Mouse (Mus musculus) bone marrow macrophage, adult 2 months (primary cell): ENCODE data around the gene Map3k20.

Experiments
- CTCF ChIP-seq: IDR thresholded peaks from 2 replicates; pipeline ENCODE4 v1.5.1; 2012; ENCODE audit warnings: low read depth, mild to moderate bottlenecking, low read length, moderate library complexity
- POLR2A ChIP-seq: IDR thresholded peaks from 2 replicates; pipeline ENCODE4 v1.6.1; 2012; ENCODE audit warnings: mild to moderate bottlenecking, low read depth, low read length, borderline replicate concordance

DNA sequence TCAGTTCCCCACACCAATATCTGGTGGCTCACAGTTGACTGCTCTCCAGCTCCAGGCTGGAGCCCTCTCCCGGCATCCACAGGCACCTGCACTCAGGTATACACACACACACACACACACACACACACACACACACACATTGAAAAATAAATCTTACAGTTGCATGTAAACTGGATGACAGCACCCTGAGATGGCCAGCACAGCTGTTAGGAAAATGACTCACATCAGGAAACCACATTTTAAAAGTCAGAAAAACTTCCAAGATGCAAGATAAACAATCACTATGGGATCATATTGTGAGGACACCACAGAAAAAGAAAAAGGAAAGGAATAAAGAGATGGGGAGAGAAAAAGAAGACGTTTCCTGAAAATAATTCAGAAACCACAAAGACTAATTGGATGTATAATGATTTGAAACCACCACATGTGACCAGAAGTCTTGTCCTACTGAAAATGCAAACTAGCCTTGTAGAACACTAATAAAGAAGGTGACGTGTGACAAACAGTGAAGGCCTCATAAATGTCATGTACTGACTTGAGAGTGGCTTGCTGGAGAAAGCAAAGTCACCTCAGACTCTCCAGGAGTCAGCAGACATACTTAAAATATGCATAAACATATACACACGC, 7.1 kb upstream of the Map3k20 start:
- no peak for TF ChIP-seq POLR2A
- no peak for TF ChIP-seq CTCF
